Mouse (Mus musculus): ENCODE measurements around the gene Phb2. TPM values are rescaled to one million over a fixed set of nuclear protein-coding genes. Genes with fewer than 3 reads are reported as not detected.

Phb2 gene
- polyA plus RNA-seq, 1 experiment from 2014 or later: 286 TPM

- DNase-seq (ENCODE audit: low spot score) (no peak), ATAC-seq (ENCODE audit: low read depth) (no peak)
- Histone ChIP-seq H3K9ac (ENCODE audit: low read depth, low read length) (peak overlapping the region; percentile 16; the same call in 1 of the 2 replicates), H3K36me3 (ENCODE audit: control insufficient read depth, insufficient read depth, low read length) (peaks cover 20% of the 10 kb centered on the region), H3K4me3 (ENCODE audit: low read depth, low read length) (no peak overlapping the region), H3K27ac (replicated peaks; ENCODE audit: low read depth, low read length) (no peak overlapping the region), H3K9me3 (ENCODE audit: control insufficient read depth, low read length) (no peaks in the 10 kb centered on the region), H3K4me1 (ENCODE audit: control insufficient read depth, insufficient read depth, low read length) (no peaks in the 10 kb centered on the region), H3K27me3 (replicated peaks; ENCODE audit: control insufficient read depth, insufficient read depth, low read length) (no peaks in the 10 kb centered on the region), H3K4me2 (ENCODE audit: low read depth, low read length) (no peak overlapping the region)
- WGBS: 69% methylated on average over 11 of the region's 11 CpGs
These were observed 8.8 kb downstream of the Phb2 start for GRCm38 (mm10) chr6:124720904-124721303.

- H3K9ac ChIP-seq (ENCODE audit: low read depth, low read length): no peak overlapping the region
- no peaks in the 10 kb centered on the region for H3K9me3 ChIP-seq (ENCODE audit: control insufficient read depth, low read length)
- no peak overlapping the region for H3K4me3 ChIP-seq (ENCODE audit: low read depth, low read length)
- no peak overlapping the region for H3K27ac ChIP-seq (replicated peaks; ENCODE audit: low read depth, low read length)
- WGBS: 83% methylated on average over 6 of the region's 6 CpGs
- H3K36me3 ChIP-seq (ENCODE audit: control insufficient read depth, insufficient read depth, low read length): no peaks in the 10 kb centered on the region
- DNase-seq (ENCODE audit: low spot score): no peak
- no peaks in the 10 kb centered on the region for H3K27me3 ChIP-seq (replicated peaks; ENCODE audit: control insufficient read depth, insufficient read depth, low read length)
- no peaks in the 10 kb centered on the region for H3K4me1 ChIP-seq (ENCODE audit: control insufficient read depth, insufficient read depth, low read length)
- no peak for ATAC-seq (ENCODE audit: low read depth)
- H3K4me2 ChIP-seq (ENCODE audit: low read depth, low read length): no peak overlapping the region
These were observed 10.8 kb downstream of the Phb2 start for GRCm38 (mm10) chr6:124722876-124723473.

- Histone ChIP-seq H3K4me2 (ENCODE audit: low read depth, low read length) (no peak overlapping the region), H3K9me3 (ENCODE audit: control insufficient read depth, low read length) (no peaks in the 10 kb centered on the region), H3K27ac (replicated peaks; ENCODE audit: low read depth, low read length) (no peak overlapping the region), H3K4me1 (ENCODE audit: control insufficient read depth, insufficient read depth, low read length) (no peaks in the 10 kb centered on the region), H3K36me3 (ENCODE audit: control insufficient read depth, insufficient read depth, low read length) (no peaks in the 10 kb centered on the region), H3K9ac (ENCODE audit: low read depth, low read length) (no peak overlapping the region), H3K4me3 (ENCODE audit: low read depth, low read length) (no peak overlapping the region), H3K27me3 (replicated peaks; ENCODE audit: control insufficient read depth, insufficient read depth, low read length) (no peaks in the 10 kb centered on the region)
- WGBS: 78% methylated on average over 8 of the region's 8 CpGs
- DNase-seq (ENCODE audit: low spot score) (no peak), ATAC-seq (ENCODE audit: low read depth) (no peak)
These were observed 11.4 kb downstream of the Phb2 start for GRCm38 (mm10) chr6:124723541-124723940.

- ATAC-seq (ENCODE audit: low read depth) (no peak), DNase-seq (ENCODE audit: low spot score) (no peak)
- Histone ChIP-seq H3K36me3 (ENCODE audit: control insufficient read depth, insufficient read depth, low read length) (no peaks in the 10 kb centered on the region), H3K4me2 (ENCODE audit: low read depth, low read length) (no peak overlapping the region), H3K4me3 (ENCODE audit: low read depth, low read length) (no peak overlapping the region), H3K27me3 (replicated peaks; ENCODE audit: control insufficient read depth, insufficient read depth, low read length) (no peaks in the 10 kb centered on the region), H3K9me3 (ENCODE audit: control insufficient read depth, low read length) (no peaks in the 10 kb centered on the region), H3K27ac (replicated peaks; ENCODE audit: low read depth, low read length) (no peak overlapping the region), H3K9ac (ENCODE audit: low read depth, low read length) (no peak overlapping the region), H3K4me1 (ENCODE audit: control insufficient read depth, insufficient read depth, low read length) (no peaks in the 10 kb centered on the region)
- WGBS: 81% methylated on average over 10 of the region's 10 CpGs
These were observed 12.3 kb downstream of the Phb2 start for GRCm38 (mm10) chr6:124724472-124724871.

- Histone ChIP-seq H3K4me1 (ENCODE audit: control insufficient read depth, insufficient read depth, low read length) (no peaks in the 10 kb centered on the region), H3K4me3 (ENCODE audit: low read depth, low read length) (no peak overlapping the region), H3K9me3 (ENCODE audit: control insufficient read depth, low read length) (no peaks in the 10 kb centered on the region), H3K4me2 (ENCODE audit: low read depth, low read length) (no peak overlapping the region), H3K27ac (replicated peaks; ENCODE audit: low read depth, low read length) (no peak overlapping the region), H3K27me3 (replicated peaks; ENCODE audit: control insufficient read depth, insufficient read depth, low read length) (no peaks in the 10 kb centered on the region), H3K9ac (ENCODE audit: low read depth, low read length) (no peak overlapping the region), H3K36me3 (ENCODE audit: control insufficient read depth, insufficient read depth, low read length) (no peaks in the 10 kb centered on the region)
- no peak for DNase-seq (ENCODE audit: low spot score)
- ATAC-seq (ENCODE audit: low read depth): no peak
- 85% methylated on average over 10 of the region's 10 CpGs for WGBS
These were observed 16.5 kb downstream of the Phb2 start for GRCm38 (mm10) chr6:124728621-124729020.

- ATAC-seq (ENCODE audit: low read depth) (no peak), DNase-seq (ENCODE audit: low spot score) (no peak)
- Histone ChIP-seq H3K4me2 (ENCODE audit: low read depth, low read length) (no peak overlapping the region), H3K27me3 (replicated peaks; ENCODE audit: control insufficient read depth, insufficient read depth, low read length) (no peaks in the 10 kb centered on the region), H3K36me3 (ENCODE audit: control insufficient read depth, insufficient read depth, low read length) (no peaks in the 10 kb centered on the region), H3K4me3 (ENCODE audit: low read depth, low read length) (no peak overlapping the region), H3K9ac (ENCODE audit: low read depth, low read length) (no peak overlapping the region), H3K4me1 (ENCODE audit: control insufficient read depth, insufficient read depth, low read length) (no peaks in the 10 kb centered on the region), H3K27ac (replicated peaks; ENCODE audit: low read depth, low read length) (no peak overlapping the region), H3K9me3 (ENCODE audit: control insufficient read depth, low read length) (no peaks in the 10 kb centered on the region)
- 73% methylated on average over 8 of the region's 8 CpGs for WGBS
These were observed 17.9 kb downstream of the Phb2 start for GRCm38 (mm10) chr6:124729850-124730705.

GRCm38 (mm10) chr6:124731038-124731437, 18.9 kb downstream of the Phb2 start:
- WGBS: 79% methylated on average over 7 of the region's 7 CpGs
- Histone ChIP-seq H3K27me3 (replicated peaks; ENCODE audit: control insufficient read depth, insufficient read depth, low read length) (no peaks in the 10 kb centered on the region), H3K36me3 (ENCODE audit: control insufficient read depth, insufficient read depth, low read length) (no peaks in the 10 kb centered on the region), H3K9me3 (ENCODE audit: control insufficient read depth, low read length) (no peaks in the 10 kb centered on the region), H3K4me2 (ENCODE audit: low read depth, low read length) (no peak overlapping the region), H3K4me1 (ENCODE audit: control insufficient read depth, insufficient read depth, low read length) (no peaks in the 10 kb centered on the region), H3K4me3 (ENCODE audit: low read depth, low read length) (no peak overlapping the region), H3K27ac (replicated peaks; ENCODE audit: low read depth, low read length) (no peak overlapping the region), H3K9ac (ENCODE audit: low read depth, low read length) (no peak overlapping the region)
- ATAC-seq (ENCODE audit: low read depth) (no peak), DNase-seq (ENCODE audit: low spot score) (no peak)

- Histone ChIP-seq H3K4me3 (ENCODE audit: low read depth, low read length) (no peak overlapping the region), H3K27me3 (replicated peaks; ENCODE audit: control insufficient read depth, insufficient read depth, low read length) (no peaks in the 10 kb centered on the region), H3K9me3 (ENCODE audit: control insufficient read depth, low read length) (no peaks in the 10 kb centered on the region), H3K4me1 (ENCODE audit: control insufficient read depth, insufficient read depth, low read length) (no peaks in the 10 kb centered on the region), H3K27ac (replicated peaks; ENCODE audit: low read depth, low read length) (no peak overlapping the region), H3K4me2 (ENCODE audit: low read depth, low read length) (no peak overlapping the region), H3K36me3 (ENCODE audit: control insufficient read depth, insufficient read depth, low read length) (no peaks in the 10 kb centered on the region), H3K9ac (ENCODE audit: low read depth, low read length) (no peak overlapping the region)
- DNase-seq (ENCODE audit: low spot score) (no peak), ATAC-seq (ENCODE audit: low read depth) (no peak)
- 44% methylated on average over 16 of the region's 19 CpGs for whole genome bisulfite sequencing
These were observed 20.6 kb downstream of the Phb2 start for GRCm38 (mm10) chr6:124732476-124733370.

Data from embryonic facial prominence, embryonic 14.5 days (tissue).